Mouse (Mus musculus) heart, embryonic 13.5 days (tissue): ENCODE results near the gene S100a1. TPM values are rescaled to one million over a fixed set of nuclear protein-coding genes. Genes with fewer than 3 reads are reported as not detected.
A peak's percentile ranks its signal among the peaks of the same experiment; 100 is the strongest.

ENCODE experiments used
- ATAC-seq: fragments of 200-750 bp; cut with Nextera tagmentation; 2 replicates; pipeline ENCODE4 v1.8.0; 2017; ENCODE audit warnings: moderate TSS enrichment; ENCODE audit not compliant: insufficient number of reproducible peaks, low FRiP score, low TSS enrichment; ENCODE audit errors: extremely low read depth
- H3K27ac ChIP-seq: fragments of 300-500 bp; sonication (generic); replicated peaks from 2 replicates; pipeline ENCODE4 v1.5.1; 2015; ENCODE audit warnings: moderate library complexity, mild to moderate bottlenecking, inconsistent platforms
- H3K27me3 ChIP-seq: fragments of 300-500 bp; sonication (generic); replicated peaks from 2 replicates; pipeline ENCODE4 v1.6.1; 2015; ENCODE audit warnings: mild to moderate bottlenecking, inconsistent platforms
- H3K36me3 ChIP-seq: fragments of 300-500 bp; sonication (generic); 2 replicates; pipeline ENCODE4 v1.6.1; 2015; ENCODE audit warnings: mild to moderate bottlenecking, inconsistent platforms
- H3K4me1 ChIP-seq: fragments of 300-500 bp; sonication (generic); 2 replicates; pipeline ENCODE4 v1.6.1; 2015; ENCODE audit warnings: inconsistent platforms
- H3K4me2 ChIP-seq: fragments of 300-500 bp; sonication (generic); 2 replicates; pipeline ENCODE4 v1.6.1; 2015; ENCODE audit warnings: inconsistent platforms, mild to moderate bottlenecking, moderate library complexity
- H3K4me3 ChIP-seq: fragments of 300-500 bp; sonication (generic); 2 replicates; pipeline ENCODE4 v1.5.1; 2015; ENCODE audit warnings: moderate library complexity, mild to moderate bottlenecking, inconsistent platforms
- H3K9ac ChIP-seq: fragments of 300-500 bp; sonication (generic); 2 replicates; pipeline ENCODE4 v1.6.1; 2015; ENCODE audit warnings: inconsistent platforms, mild to moderate bottlenecking, moderate library complexity
- H3K9me3 ChIP-seq: fragments of 300-500 bp; sonication (generic); 2 replicates; pipeline ENCODE4 v1.6.1; 2016; ENCODE audit warnings: inconsistent platforms
- WGBS: fragments of 180-500 bp; shearing (Covaris S2); methylation state at CpG from one replicate; pipeline ENCODE4 v1.1.7; 2015; ENCODE audit warnings: mixed read lengths; 5-methylcytosine and 5-hydroxymethylcytosine counted together
- polyA plus RNA-seq: library from polyadenylated mRNA; unstranded; fragments of >200 nt; fragmentation: Nextera tagmentation; extraction: Ambion mirVana; gene quantifications from 2 replicates; pipeline ENCODE4 v1.2.1, GENCODE M21; 2015

S100a1 gene
- polyA plus RNA-seq, result 203 and 220 TPM in 2 replicates

- Histone ChIP-seq H3K27me3 (0 out of 2 replicates have a peak, but pooled peaks cover 9% of the 10 kb centered on the region), H3K27ac (peak within 1 kb of the TSS; percentile 79), H3K4me2 (peak within 1 kb of the TSS; percentile 96), H3K9ac (peak within 1 kb of the TSS; percentile 82), H3K9me3 (no peaks in the 10 kb centered on the region), H3K36me3 (peaks cover 11% of the 10 kb centered on the region), H3K4me1 (peaks cover 27% of the 10 kb centered on the region), H3K4me3 (peak within 1 kb of the TSS; percentile 63)
- WGBS, result 3% methylated on average over 25 of the region's 25 CpGs
- peak; percentile 33 for ATAC-seq
These were observed at the start of gene S100a1, which contains the start of gene S100a13 for GRCm38 (mm10) chr3:90513796-90514590. TSS of gene S100a1 (minus strand) at chr3:90514392. TSS of gene S100a13 (plus strand) at chr3:90514435.

GRCm38 (mm10) chr3:90560008-90560628 lies 45.9 kb upstream of the S100a1 start, which contains the start of gene S100a3:
TSS of gene S100a3 (plus strand) at chr3:90560578.
- Histone ChIP-seq H3K27me3 (no peaks in the 10 kb centered on the region), H3K4me2 (no peak within 1 kb of the TSS), H3K9ac (no peak within 1 kb of the TSS), H3K9me3 (no peaks in the 10 kb centered on the region), H3K4me1 (no peaks in the 10 kb centered on the region), H3K27ac (no peak within 1 kb of the TSS), H3K4me3 (no peak within 1 kb of the TSS), H3K36me3 (no peaks in the 10 kb centered on the region)
- ATAC-seq, result no peak
- 77% methylated on average over 6 of the region's 6 CpGs for WGBS

GRCm38 (mm10) chr3:90555954-90556353 lies 41.8 kb upstream of the S100a1 start:
- no peak overlapping the region for H3K27ac ChIP-seq
- no peak for ATAC-seq
- no peak overlapping the region for H3K4me2 ChIP-seq
- H3K27me3 ChIP-seq, result no peaks in the 10 kb centered on the region
- H3K9me3 ChIP-seq, result no peaks in the 10 kb centered on the region
- no peak overlapping the region for H3K9ac ChIP-seq
- no peak overlapping the region for H3K4me3 ChIP-seq
- H3K36me3 ChIP-seq, result no peaks in the 10 kb centered on the region
- no peaks in the 10 kb centered on the region for H3K4me1 ChIP-seq
- 64% methylated on average over 5 of the region's 5 CpGs for WGBS

GRCm38 (mm10) chr3:90552231-90552630 lies 38.0 kb upstream of the S100a1 start:
- WGBS, result 91% methylated on average over 2 of the region's 2 CpGs
- Histone ChIP-seq H3K36me3 (no peaks in the 10 kb centered on the region), H3K27me3 (no peaks in the 10 kb centered on the region), H3K9ac (no peak overlapping the region), H3K27ac (no peak overlapping the region), H3K9me3 (no peaks in the 10 kb centered on the region), H3K4me2 (no peak overlapping the region), H3K4me1 (peaks cover 7% of the 10 kb centered on the region; the same call in 1 of the 2 replicates), H3K4me3 (no peak overlapping the region)
- ATAC-seq, result no peak

- no peak for ATAC-seq
- Histone ChIP-seq H3K4me3 (no peak overlapping the region), H3K27me3 (no peaks in the 10 kb centered on the region), H3K4me2 (no peak overlapping the region), H3K9me3 (no peaks in the 10 kb centered on the region), H3K9ac (no peak overlapping the region), H3K27ac (no peak overlapping the region), H3K4me1 (peaks cover 7% of the 10 kb centered on the region; the same call in 1 of the 2 replicates), H3K36me3 (no peaks in the 10 kb centered on the region)
- whole genome bisulfite sequencing, result 86% methylated on average over 2 of the region's 2 CpGs
These were observed 36.2 kb upstream of the S100a1 start for GRCm38 (mm10) chr3:90550421-90550790.

GRCm38 (mm10) chr3:90549676-90550420 lies 35.7 kb upstream of the S100a1 start:
- H3K36me3 ChIP-seq, result no peaks in the 10 kb centered on the region
- H3K4me2 ChIP-seq, result no peak overlapping the region
- ATAC-seq, result no peak
- 55% methylated on average over 5 of the region's 5 CpGs for WGBS
- no peaks in the 10 kb centered on the region for H3K9me3 ChIP-seq
- no peaks in the 10 kb centered on the region for H3K27me3 ChIP-seq
- H3K9ac ChIP-seq, result no peak overlapping the region
- H3K27ac ChIP-seq, result no peak overlapping the region
- no peak overlapping the region for H3K4me3 ChIP-seq
- peaks cover 7% of the 10 kb centered on the region; the same call in 1 of the 2 replicates for H3K4me1 ChIP-seq

GRCm38 (mm10) chr3:90540904-90541303 lies 26.7 kb upstream of the S100a1 start:
- WGBS, result 70% methylated on average over 4 of the region's 4 CpGs
- peak overlapping the region; percentile 65; the same call in 1 of the 2 replicates for H3K9ac ChIP-seq
- H3K27me3 ChIP-seq, result 0 out of 2 replicates have a peak, but pooled peaks cover 6% of the 10 kb centered on the region
- peak overlapping the region; percentile 39 for H3K4me2 ChIP-seq
- H3K4me1 ChIP-seq, result peaks cover 15% of the 10 kb centered on the region
- no peaks in the 10 kb centered on the region for H3K36me3 ChIP-seq
- H3K9me3 ChIP-seq, result no peaks in the 10 kb centered on the region
- peak overlapping the region; percentile 13 for H3K4me3 ChIP-seq
- H3K27ac ChIP-seq, result peak overlapping the region; percentile 30
- ATAC-seq, result no peak

GRCm38 (mm10) chr3:90537905-90538296 lies 23.7 kb upstream of the S100a1 start:
- Histone ChIP-seq H3K4me3 (peak overlapping the region; percentile 22), H3K27me3 (0 out of 2 replicates have a peak, but pooled peaks cover 6% of the 10 kb centered on the region), H3K27ac (no peak overlapping the region), H3K4me1 (peaks cover 15% of the 10 kb centered on the region), H3K9ac (peak overlapping the region; percentile 25; the same call in 1 of the 2 replicates), H3K36me3 (no peaks in the 10 kb centered on the region), H3K9me3 (no peaks in the 10 kb centered on the region), H3K4me2 (peak overlapping the region; percentile 12)
- ATAC-seq, result no peak
- 69% methylated on average over 5 of the region's 5 CpGs for WGBS

- H3K4me3 ChIP-seq, result peak within 1 kb of the TSS; percentile 22
- H3K36me3 ChIP-seq, result no peaks in the 10 kb centered on the region
- no peak for ATAC-seq
- peak within 1 kb of the TSS; percentile 50 for H3K9ac ChIP-seq
- H3K9me3 ChIP-seq, result no peaks in the 10 kb centered on the region
- H3K4me2 ChIP-seq, result peak within 1 kb of the TSS; percentile 12
- H3K4me1 ChIP-seq, result peaks cover 12% of the 10 kb centered on the region
- H3K27me3 ChIP-seq, result 0 out of 2 replicates have a peak, but pooled peaks cover 6% of the 10 kb centered on the region
- WGBS, result 42% methylated on average over 10 of the region's 10 CpGs
- H3K27ac ChIP-seq, result no peak within 1 kb of the TSS
These were observed 23.1 kb upstream of the S100a1 start, which contains the start of gene S100a16 for GRCm38 (mm10) chr3:90537141-90537904. TSS of gene S100a16 (plus strand) at chr3:90537254.

- H3K27me3 ChIP-seq, result 0 out of 2 replicates have a peak, but pooled peaks cover 6% of the 10 kb centered on the region
- H3K9me3 ChIP-seq, result no peaks in the 10 kb centered on the region
- no peak overlapping the region for H3K4me2 ChIP-seq
- 55% methylated on average over 1 of the region's 1 CpGs for WGBS
- no peak overlapping the region for H3K4me3 ChIP-seq
- H3K9ac ChIP-seq, result no peak overlapping the region
- ATAC-seq, result no peak
- no peak overlapping the region for H3K27ac ChIP-seq
- H3K36me3 ChIP-seq, result no peaks in the 10 kb centered on the region
- peaks cover 7% of the 10 kb centered on the region for H3K4me1 ChIP-seq
These were observed 21.3 kb upstream of the S100a1 start for GRCm38 (mm10) chr3:90535446-90535845.
